Mouse (Mus musculus) left cerebral cortex, postnatal 25 days (tissue): Measurements from ENCODE around the gene Gm6502. TPM values are rescaled to one million over a fixed set of nuclear protein-coding genes. Genes with fewer than 3 reads are reported as not detected.
"Not testable (repeated sequence)": the region's sequence is repeated elsewhere in the genome, so short reads cannot be mapped to it uniquely, and the experiment has no call there.

Experiments used
- DNase-seq, 2 experiments: peaks; one replicate each; pipeline ENCODE4 v3.0.0; 2022; ENCODE audit warnings: low spot score in 2 of 2, mixed read lengths in 1 of 2
- intact Hi-C: fragments of 180-260 bp; cut with DNase I; formaldehyde crosslinking; loops from one replicate; pipeline ENCODE4 v1.15.1; 2025
- total RNA-seq, 2 experiments: library from RNA; stranded (reverse); gene quantifications; 2 replicates each; pipeline ENCODE4 v1.2.3; 2021

Gm6502 gene
- not detected for total RNA-seq

- DNase-seq, intact Hi-C loops: not testable (repeated sequence)
Measured at GRCm38 (mm10) chr5:94314135-94314534, at the start of gene Gm6502. Gene Gm6502 (plus strand): TSS chr5:94314435.

- DNase-seq, intact Hi-C loops: not testable (repeated sequence)
Measured at GRCm38 (mm10) chr5:94306696-94307095, 7.5 kb upstream of the Gm6502 start, which contains the start of gene A430089I19Rik. Gene A430089I19Rik (minus strand): TSS chr5:94306796.

- DNase-seq, intact Hi-C loops: not testable (repeated sequence)
Measured at GRCm38 (mm10) chr5:94339449-94339848, 25.2 kb downstream of the Gm6502 start, which contains the start of gene AA792892. Gene AA792892 (plus strand): TSS chr5:94339749.

Other genes with a start within 250 kb of the Gm6502 start
- not detected for gene BC061212, start 243.9 kb upstream of the Gm6502 start, total RNA-seq
- not detected for gene Gm6351, start 238.1 kb upstream of the Gm6502 start, total RNA-seq
- gene Gm3106, start 96.4 kb upstream of the Gm6502 start, total RNA-seq = not detected
- gene A430089I19Rik, start 7.6 kb upstream of the Gm6502 start, total RNA-seq = not detected
- not detected for gene AA792892, start 25.3 kb downstream of the Gm6502 start, total RNA-seq
- gene Gm7682, start 131.3 kb downstream of the Gm6502 start, total RNA-seq = not detected
- gene Gm3139, start 211.9 kb downstream of the Gm6502 start, total RNA-seq = not detected